Mouse (Mus musculus): ENCODE data around the gene Gm49394. TPM values are rescaled to one million over a fixed set of nuclear protein-coding genes. Genes with fewer than 3 reads are reported as not detected.

Gene Gm49394
- polyA plus RNA-seq, 1 experiment: 0.02 TPM

- no peak for TF ChIP-seq POLR2A (IDR thresholded peaks at IDR 0.05; ENCODE audit: borderline replicate concordance, insufficient read depth, low read length)
- TF ChIP-seq CTCF (IDR thresholded peaks at IDR 0.05; ENCODE audit: borderline replicate concordance, insufficient read depth, low read depth, low read length): no peak
- DNase-seq: no peak
- no peak overlapping the region for H3K27ac ChIP-seq (ENCODE audit: insufficient read depth, low read length)
- WGBS: 1% methylated on average over 39 of the region's 40 CpGs
- H3K27me3 ChIP-seq (ENCODE audit: control insufficient read depth, insufficient read depth, low read length): peaks cover 10% of the 10 kb centered on the region; the same call in 1 of the 2 replicates
- H3K4me1 ChIP-seq (ENCODE audit: control insufficient read depth, insufficient read depth, low read length): no peaks in the 10 kb centered on the region
- no peak overlapping the region for H3K4me3 ChIP-seq (replicated peaks; ENCODE audit: insufficient read depth, low read depth, low read length)
These were observed 11.0 kb downstream of the Gm49394 start for GRCm38 (mm10) chr7:142658681-142659180.

GRCm38 (mm10) chr7:142657821-142658614 lies 11.7 kb downstream of the Gm49394 start:
- H3K27me3 ChIP-seq (ENCODE audit: control insufficient read depth, insufficient read depth, low read length): peaks cover 10% of the 10 kb centered on the region; the same call in 1 of the 2 replicates
- H3K4me3 ChIP-seq (replicated peaks; ENCODE audit: insufficient read depth, low read depth, low read length): no peak overlapping the region
- no peak overlapping the region for H3K27ac ChIP-seq (ENCODE audit: insufficient read depth, low read length)
- 2% methylated on average over 34 of the region's 34 CpGs for WGBS
- TF ChIP-seq CTCF (IDR thresholded peaks at IDR 0.05; ENCODE audit: borderline replicate concordance, insufficient read depth, low read depth, low read length) (no peak), POLR2A (IDR thresholded peaks at IDR 0.05; ENCODE audit: borderline replicate concordance, insufficient read depth, low read length) (no peak)
- H3K4me1 ChIP-seq (ENCODE audit: control insufficient read depth, insufficient read depth, low read length): no peaks in the 10 kb centered on the region
- DNase-seq: no peak

- WGBS: 15% methylated on average over 9 of the region's 9 CpGs
- Histone ChIP-seq H3K4me1 (ENCODE audit: control insufficient read depth, insufficient read depth, low read length) (no peaks in the 10 kb centered on the region), H3K27ac (ENCODE audit: insufficient read depth, low read length) (no peak overlapping the region), H3K4me3 (replicated peaks; ENCODE audit: insufficient read depth, low read depth, low read length) (no peak overlapping the region), H3K27me3 (ENCODE audit: control insufficient read depth, insufficient read depth, low read length) (peaks cover 10% of the 10 kb centered on the region; the same call in 1 of the 2 replicates)
- no peak for TF ChIP-seq CTCF (IDR thresholded peaks at IDR 0.05; ENCODE audit: borderline replicate concordance, insufficient read depth, low read depth, low read length)
- no peak for TF ChIP-seq POLR2A (IDR thresholded peaks at IDR 0.05; ENCODE audit: borderline replicate concordance, insufficient read depth, low read length)
- no peak for DNase-seq
These were observed 12.4 kb downstream of the Gm49394 start for GRCm38 (mm10) chr7:142657341-142657791.

GRCm38 (mm10) chr7:142656055-142656454 lies 13.7 kb downstream of the Gm49394 start:
- TF ChIP-seq POLR2A (IDR thresholded peaks at IDR 0.05; ENCODE audit: borderline replicate concordance, insufficient read depth, low read length) (no peak), CTCF (IDR thresholded peaks at IDR 0.05; ENCODE audit: borderline replicate concordance, insufficient read depth, low read depth, low read length) (no peak)
- DNase-seq: no peak
- no peaks in the 10 kb centered on the region for H3K4me1 ChIP-seq (ENCODE audit: control insufficient read depth, insufficient read depth, low read length)
- H3K27ac ChIP-seq (ENCODE audit: insufficient read depth, low read length): no peak overlapping the region
- WGBS: 44% methylated on average over 4 of the region's 4 CpGs
- H3K27me3 ChIP-seq (ENCODE audit: control insufficient read depth, insufficient read depth, low read length): peaks cover 10% of the 10 kb centered on the region; the same call in 1 of the 2 replicates
- no peak overlapping the region for H3K4me3 ChIP-seq (replicated peaks; ENCODE audit: insufficient read depth, low read depth, low read length)

- no peak for DNase-seq
- TF ChIP-seq CTCF (IDR thresholded peaks at IDR 0.05; ENCODE audit: borderline replicate concordance, insufficient read depth, low read depth, low read length) (no peak), POLR2A (IDR thresholded peaks at IDR 0.05; ENCODE audit: borderline replicate concordance, insufficient read depth, low read length) (no peak)
- WGBS: 14% methylated on average over 11 of the region's 11 CpGs
These were observed 14.1 kb downstream of the Gm49394 start for GRCm38 (mm10) chr7:142655633-142656032.

DNA sequence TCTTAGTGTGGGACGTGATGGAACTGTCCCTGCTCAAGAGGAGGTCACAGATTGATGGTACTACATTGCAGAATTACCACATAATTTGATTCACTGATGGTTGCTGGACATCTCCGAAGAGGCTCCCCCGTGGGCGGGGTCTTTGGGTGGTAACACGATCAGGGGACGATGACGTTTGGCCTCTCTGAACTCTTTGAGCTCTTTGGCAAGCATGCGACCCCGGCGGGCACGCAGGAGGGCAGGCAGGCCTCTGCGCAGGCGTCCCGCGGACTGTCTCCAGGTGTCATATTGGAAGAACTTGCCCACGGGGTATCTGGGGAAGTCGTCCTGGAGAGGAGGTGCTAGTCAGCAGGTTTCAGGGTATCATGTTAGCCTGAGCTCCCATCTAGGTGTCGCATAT lies 16.0 kb downstream of the Gm49394 start:
- H3K27me3 ChIP-seq (ENCODE audit: control insufficient read depth, insufficient read depth, low read length): peaks cover 6% of the 10 kb centered on the region; the same call in 1 of the 2 replicates
- DNase-seq: no peak
- no peak overlapping the region for H3K27ac ChIP-seq (ENCODE audit: insufficient read depth, low read length)
- H3K4me3 ChIP-seq (replicated peaks; ENCODE audit: insufficient read depth, low read depth, low read length): no peak overlapping the region
- no peak for TF ChIP-seq CTCF (IDR thresholded peaks at IDR 0.05; ENCODE audit: borderline replicate concordance, insufficient read depth, low read depth, low read length)
- no peak for TF ChIP-seq POLR2A (IDR thresholded peaks at IDR 0.05; ENCODE audit: borderline replicate concordance, insufficient read depth, low read length)
- 9% methylated on average over 18 of the region's 18 CpGs for WGBS
- H3K4me1 ChIP-seq (ENCODE audit: control insufficient read depth, insufficient read depth, low read length): no peaks in the 10 kb centered on the region

More at GRCm38 (mm10) chr7:142655633-142656032, 14.1 kb downstream of the Gm49394 start:
- no peaks in the 10 kb centered on the region for H3K4me1 ChIP-seq (ENCODE audit: control insufficient read depth, insufficient read depth, low read length)
- no peak overlapping the region for H3K27ac ChIP-seq (ENCODE audit: insufficient read depth, low read length)
- H3K4me3 ChIP-seq (replicated peaks; ENCODE audit: insufficient read depth, low read depth, low read length): no peak overlapping the region
- peaks cover 10% of the 10 kb centered on the region; the same call in 1 of the 2 replicates for H3K27me3 ChIP-seq (ENCODE audit: control insufficient read depth, insufficient read depth, low read length)

DNA sequence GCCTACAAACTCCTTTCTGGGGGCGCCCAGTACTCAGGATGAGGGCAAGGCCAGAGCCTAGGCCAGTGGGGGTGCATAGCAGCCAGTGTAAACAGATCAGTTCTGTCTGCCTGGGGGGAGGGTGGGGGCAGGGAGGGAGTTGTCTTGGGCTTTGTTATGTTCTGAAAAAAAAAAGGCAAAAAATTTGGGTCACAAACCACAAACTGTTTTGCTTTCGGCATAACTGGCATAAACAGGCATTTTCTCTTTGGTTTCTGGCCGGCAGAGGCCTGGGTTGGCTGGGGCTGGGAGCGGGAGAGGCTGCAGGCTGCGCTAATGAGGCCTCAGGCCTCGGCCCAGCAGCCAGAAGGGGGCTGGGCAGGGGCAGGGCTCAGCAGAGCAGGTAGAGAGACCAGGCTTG lies 23.1 kb downstream of the Gm49394 start:
- no peak for DNase-seq
- TF ChIP-seq CTCF (IDR thresholded peaks at IDR 0.05; ENCODE audit: borderline replicate concordance, insufficient read depth, low read depth, low read length) (no peak), POLR2A (IDR thresholded peaks at IDR 0.05; ENCODE audit: borderline replicate concordance, insufficient read depth, low read length) (no peak)
- 73% methylated on average over 6 of the region's 6 CpGs for WGBS

More for the DNA sequence above, 23.1 kb downstream of the Gm49394 start:
- no peak overlapping the region for H3K27ac ChIP-seq (ENCODE audit: insufficient read depth, low read length)
- no peak overlapping the region for H3K4me3 ChIP-seq (replicated peaks; ENCODE audit: insufficient read depth, low read depth, low read length)
- H3K27me3 ChIP-seq (ENCODE audit: control insufficient read depth, insufficient read depth, low read length): no peaks in the 10 kb centered on the region
- no peaks in the 10 kb centered on the region; the same call in 1 of the 2 replicates for H3K4me1 ChIP-seq (ENCODE audit: control insufficient read depth, insufficient read depth, low read length)
